Mouse (Mus musculus) cerebellum, adult 8-10 months (tissue): Measurements from ENCODE around the gene Hnrnpul1.

ENCODE experiments used
- DNase-seq: peaks from one replicate; pipeline ENCODE4 v3.0.0; 2022

The Hnrnpul1 gene

GRCm38 (mm10) chr7:25717478-25717877, 37.1 kb downstream of the Hnrnpul1 start:
- no peak for DNase-seq

- no peak for DNase-seq
Measured at GRCm38 (mm10) chr7:25715731-25716271, 38.8 kb downstream of the Hnrnpul1 start.

GRCm38 (mm10) chr7:25714581-25714980, 40.0 kb downstream of the Hnrnpul1 start:
- DNase-seq, result no peak

GRCm38 (mm10) chr7:25712801-25713200, 41.8 kb downstream of the Hnrnpul1 start:
- no peak for DNase-seq

GRCm38 (mm10) chr7:25711731-25712197, 42.8 kb downstream of the Hnrnpul1 start:
- DNase-seq, result peak; percentile 69

GRCm38 (mm10) chr7:25711165-25711564, 43.4 kb downstream of the Hnrnpul1 start:
- DNase-seq, result no peak

GRCm38 (mm10) chr7:25710519-25711130, 43.9 kb downstream of the Hnrnpul1 start:
- no peak for DNase-seq

- no peak for DNase-seq
Measured at GRCm38 (mm10) chr7:25709961-25710360, 44.6 kb downstream of the Hnrnpul1 start.

GRCm38 (mm10) chr7:25707581-25708292, 46.8 kb downstream of the Hnrnpul1 start:
- no peak for DNase-seq

- DNase-seq, result no peak
Measured at GRCm38 (mm10) chr7:25706578-25707170, 47.9 kb downstream of the Hnrnpul1 start.

- no peak for DNase-seq
Measured at GRCm38 (mm10) chr7:25705801-25706251, 48.7 kb downstream of the Hnrnpul1 start.

- DNase-seq, result no peak
Measured at GRCm38 (mm10) chr7:25704716-25705364, 49.7 kb downstream of the Hnrnpul1 start.

GRCm38 (mm10) chr7:25703793-25704494, 50.6 kb downstream of the Hnrnpul1 start:
- DNase-seq, result no peak

- no peak for DNase-seq
Measured at GRCm38 (mm10) chr7:25702350-25702749, 52.2 kb downstream of the Hnrnpul1 start.

GRCm38 (mm10) chr7:25700732-25701131, 53.8 kb downstream of the Hnrnpul1 start:
- no peak for DNase-seq

- DNase-seq, result no peak
Measured at GRCm38 (mm10) chr7:25699851-25700250, 54.7 kb downstream of the Hnrnpul1 start.

- DNase-seq, result no peak
Measured at GRCm38 (mm10) chr7:25694104-25694503, 60.5 kb downstream of the Hnrnpul1 start.

- no peak for DNase-seq
Measured at GRCm38 (mm10) chr7:25690051-25690450, 64.5 kb downstream of the Hnrnpul1 start.

- no peak for DNase-seq
Measured at GRCm38 (mm10) chr7:25689603-25690021, 64.9 kb downstream of the Hnrnpul1 start.

GRCm38 (mm10) chr7:25688810-25689586, 65.6 kb downstream of the Hnrnpul1 start:
- no peak for DNase-seq

GRCm38 (mm10) chr7:25687811-25688401, 66.7 kb downstream of the Hnrnpul1 start:
- no peak for DNase-seq
